Mouse (Mus musculus): Measurements from ENCODE around the gene 2610301B20Rik. TPM values are rescaled to one million over a fixed set of nuclear protein-coding genes. Genes with fewer than 3 reads are reported as not detected.
"Not testable (repeated sequence)": the region's sequence is repeated elsewhere in the genome, so short reads cannot be mapped to it uniquely, and the experiment has no call there.

2610301B20Rik gene
- polyA plus RNA-seq, 1 experiment, result 9.5 TPM

DNA sequence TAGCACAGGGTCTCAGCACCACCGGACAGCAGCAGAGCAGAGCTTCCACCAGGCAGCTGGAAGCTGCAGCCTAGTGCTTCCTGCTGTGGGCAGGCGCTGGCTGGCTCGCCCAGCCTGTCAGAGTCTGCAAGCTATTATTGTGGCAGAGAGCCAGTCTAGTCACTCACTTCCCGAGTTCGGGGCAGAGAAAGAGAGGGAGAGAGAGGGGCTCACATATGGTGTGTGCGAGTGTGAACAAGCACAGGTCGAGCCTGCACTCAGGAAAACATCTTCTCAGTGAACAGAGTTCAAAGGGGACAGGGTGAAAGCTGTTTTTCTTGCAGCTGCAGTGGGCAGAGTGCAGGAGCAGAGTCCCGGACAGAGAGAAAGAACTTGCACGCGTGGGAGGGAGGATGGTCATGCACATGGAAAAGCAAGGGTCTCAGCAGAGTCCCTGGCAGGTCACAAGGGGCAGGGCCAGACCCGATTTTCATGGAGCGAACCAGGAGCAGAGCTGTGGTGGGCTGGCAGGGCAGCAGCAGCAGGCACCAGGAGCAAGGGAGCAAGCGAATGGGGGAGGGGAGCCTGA, 31.0 kb downstream of the 2610301B20Rik start:
- Histone ChIP-seq H3K79me2 (ENCODE audit: control insufficient read depth, insufficient read depth) (no peaks in the 10 kb centered on the region), H3K36me3 (ENCODE audit: control insufficient read depth, insufficient read depth) (no peaks in the 10 kb centered on the region), H3K4me2 (ENCODE audit: low read depth) (peak overlapping the region; percentile 59), H3K4me3 (no peak overlapping the region), H3K27me3 (ENCODE audit: control insufficient read depth, insufficient read depth, insufficient read length) (no peaks in the 10 kb centered on the region), H3ac (ENCODE audit: control insufficient read depth, insufficient read length) (no peak overlapping the region)
- TF ChIP-seq MYOG (IDR thresholded peaks at IDR 0.05; ENCODE audit: control insufficient read depth in 1 of 3, insufficient read depth in 1 of 3, insufficient read length in 2 of 3, low read depth in 2 of 3) (no peak), TCF12 (IDR thresholded peaks at IDR 0.05; ENCODE audit: insufficient read depth, poor library complexity, severe bottlenecking) (no peak), POLR2A (IDR thresholded peaks at IDR 0.05; ENCODE audit: insufficient read length, low read depth) (no peak), POLR2AphosphoS2 (IDR thresholded peaks at IDR 0.05; ENCODE audit: insufficient read length, low read depth) (no peak), REST (IDR thresholded peaks at IDR 0.05; ENCODE audit: insufficient read depth, insufficient read length) (no peak), USF1 (IDR thresholded peaks at IDR 0.05; ENCODE audit: low read depth) (no peak), MYOD1 (IDR thresholded peaks at IDR 0.05; ENCODE audit: control insufficient read depth in 1 of 3, insufficient read length in 2 of 3, low read depth in 2 of 3) (no peak), E2F4 (IDR thresholded peaks at IDR 0.05; ENCODE audit: insufficient read depth) (no peak), SRF (IDR thresholded peaks at IDR 0.05; ENCODE audit: control insufficient read depth, insufficient read length, low read depth) (no peak), MAX (IDR thresholded peaks at IDR 0.05; ENCODE audit: low read depth) (no peak)

DNA sequence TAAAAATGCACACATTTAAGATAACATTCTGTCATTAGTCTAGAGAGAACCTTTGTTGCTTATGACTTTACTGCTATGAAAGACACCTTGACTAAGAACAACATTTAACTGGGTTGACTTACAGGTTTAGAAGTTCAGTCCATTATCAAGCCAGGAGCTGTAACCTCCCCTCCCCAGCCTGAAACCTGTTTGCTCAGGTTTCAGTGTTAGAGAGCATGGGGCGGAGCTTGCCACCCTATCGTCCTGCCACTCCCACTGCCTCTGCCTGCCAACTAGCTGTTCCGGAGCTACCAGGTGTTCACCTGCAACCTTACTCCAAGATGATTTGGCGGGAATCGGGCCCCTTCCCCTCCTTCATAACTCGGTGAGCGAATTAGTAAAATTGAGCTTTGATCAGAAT, 37.1 kb downstream of the 2610301B20Rik start:
- not testable (repeated sequence) for H3ac ChIP-seq (ENCODE audit: control insufficient read depth, insufficient read length); H3K79me2 ChIP-seq (ENCODE audit: control insufficient read depth, insufficient read depth); H3K4me2 ChIP-seq (ENCODE audit: low read depth); H3K4me3 ChIP-seq; H3K36me3 ChIP-seq (ENCODE audit: control insufficient read depth, insufficient read depth); H3K27me3 ChIP-seq (ENCODE audit: control insufficient read depth, insufficient read depth, insufficient read length)

DNA sequence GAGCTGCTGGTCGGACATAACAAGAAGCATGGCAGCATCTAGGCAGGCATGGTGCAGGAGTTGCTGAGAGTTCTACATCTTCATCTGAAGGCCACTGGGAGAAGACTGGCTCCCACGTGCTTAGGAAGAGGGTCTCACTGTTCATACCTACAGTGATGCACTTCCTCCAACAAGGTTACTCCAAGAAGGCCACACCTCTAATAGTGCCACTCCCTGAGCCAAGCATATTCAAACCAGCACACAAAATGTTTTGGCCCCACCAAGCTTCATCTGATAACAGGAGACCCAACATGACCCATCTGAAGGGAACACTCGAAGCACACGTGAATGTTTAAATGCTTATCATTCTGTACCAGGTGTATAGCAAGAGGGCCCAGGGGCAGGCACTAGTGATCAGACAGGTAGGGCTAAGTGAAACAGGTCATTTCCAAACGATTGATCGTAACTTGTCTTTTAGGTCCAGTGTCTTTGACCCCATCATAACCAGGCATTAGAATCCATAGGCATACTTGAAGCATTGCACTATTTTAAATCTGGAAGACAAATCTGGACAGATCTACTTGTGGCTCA, 37.7 kb downstream of the 2610301B20Rik start:
- H3ac ChIP-seq (ENCODE audit: control insufficient read depth, insufficient read length), result no peak overlapping the region

DNA sequence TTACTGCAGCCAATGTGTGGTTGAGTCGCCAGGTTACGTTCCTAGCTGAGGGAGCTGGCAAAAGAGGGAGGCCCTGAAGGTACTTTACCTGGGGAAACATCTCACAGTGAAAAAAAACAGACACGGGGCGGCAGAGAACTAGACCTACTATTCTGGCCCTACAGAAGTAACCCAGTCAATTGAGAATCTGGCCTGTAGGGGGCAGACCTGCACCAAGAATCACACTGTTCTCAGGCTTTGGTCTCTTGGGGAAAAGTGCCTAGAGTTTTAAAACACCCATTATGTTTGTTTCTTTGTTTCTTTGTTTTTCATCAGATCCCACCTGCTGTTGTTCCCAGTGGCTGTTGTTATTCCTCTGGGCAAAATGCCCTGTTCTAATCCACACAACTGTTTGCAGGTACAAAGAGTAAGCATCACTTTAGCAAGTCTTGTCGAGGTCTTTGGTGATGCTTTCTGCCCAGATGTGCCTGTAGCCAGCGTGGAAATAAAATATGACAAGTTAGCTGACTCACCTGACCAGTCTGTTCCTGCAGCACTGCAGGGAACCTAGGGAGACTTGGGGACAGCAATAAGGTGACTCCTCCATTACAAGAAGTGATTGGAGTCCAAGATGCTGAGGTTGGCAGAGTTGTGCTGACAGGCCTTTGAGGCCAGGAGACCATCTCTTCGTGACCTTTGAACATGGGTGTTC, 38.5 kb downstream of the 2610301B20Rik start:
- no peaks in the 10 kb centered on the region for H3K79me2 ChIP-seq (ENCODE audit: control insufficient read depth, insufficient read depth)
- TF ChIP-seq TCF3 (IDR thresholded peaks at IDR 0.05; ENCODE audit: insufficient read length, low read depth), result no peak
- no peak for TF ChIP-seq REST (IDR thresholded peaks at IDR 0.05; ENCODE audit: insufficient read depth, insufficient read length)
- TF ChIP-seq CEBPB (IDR thresholded peaks at IDR 0.05; ENCODE audit: insufficient read depth, poor library complexity, severe bottlenecking), result no peak
- TF ChIP-seq POLR2AphosphoS2 (IDR thresholded peaks at IDR 0.05; ENCODE audit: insufficient read length, low read depth), result no peak
- no peak for TF ChIP-seq MAX (IDR thresholded peaks at IDR 0.05; ENCODE audit: low read depth)
- TF ChIP-seq TCF12 (IDR thresholded peaks at IDR 0.05; ENCODE audit: insufficient read depth, poor library complexity, severe bottlenecking), result no peak
- TF ChIP-seq SRF (IDR thresholded peaks at IDR 0.05; ENCODE audit: control insufficient read depth, insufficient read length, low read depth), result no peak
- no peak for TF ChIP-seq MYOD1 (IDR thresholded peaks at IDR 0.05; ENCODE audit: control insufficient read depth in 1 of 3, insufficient read length in 2 of 3, low read depth in 2 of 3)
- no peak for TF ChIP-seq MYOG (IDR thresholded peaks at IDR 0.05; ENCODE audit: control insufficient read depth in 1 of 3, insufficient read depth in 1 of 3, insufficient read length in 2 of 3, low read depth in 2 of 3)
- TF ChIP-seq E2F4 (IDR thresholded peaks at IDR 0.05; ENCODE audit: insufficient read depth), result no peak
- no peak for TF ChIP-seq POLR2A (IDR thresholded peaks at IDR 0.05; ENCODE audit: insufficient read length, low read depth)
- no peak for TF ChIP-seq USF1 (IDR thresholded peaks at IDR 0.05; ENCODE audit: low read depth)

More for the DNA sequence above, 37.7 kb downstream of the 2610301B20Rik start:
- no peaks in the 10 kb centered on the region for H3K79me2 ChIP-seq (ENCODE audit: control insufficient read depth, insufficient read depth)
- no peak for TF ChIP-seq MYOD1 (IDR thresholded peaks at IDR 0.05; ENCODE audit: control insufficient read depth in 1 of 3, insufficient read length in 2 of 3, low read depth in 2 of 3)
- TF ChIP-seq MYOG (IDR thresholded peaks at IDR 0.05; ENCODE audit: control insufficient read depth in 1 of 3, insufficient read depth in 1 of 3, insufficient read length in 2 of 3, low read depth in 2 of 3), result no peak
- TF ChIP-seq TCF3 (IDR thresholded peaks at IDR 0.05; ENCODE audit: insufficient read length, low read depth), result no peak
- no peak for TF ChIP-seq TCF12 (IDR thresholded peaks at IDR 0.05; ENCODE audit: insufficient read depth, poor library complexity, severe bottlenecking)
- TF ChIP-seq USF1 (IDR thresholded peaks at IDR 0.05; ENCODE audit: low read depth), result no peak
- TF ChIP-seq POLR2A (IDR thresholded peaks at IDR 0.05; ENCODE audit: insufficient read length, low read depth), result no peak
- no peak for TF ChIP-seq CEBPB (IDR thresholded peaks at IDR 0.05; ENCODE audit: insufficient read depth, poor library complexity, severe bottlenecking)
- TF ChIP-seq MAX (IDR thresholded peaks at IDR 0.05; ENCODE audit: low read depth), result no peak
- TF ChIP-seq REST (IDR thresholded peaks at IDR 0.05; ENCODE audit: insufficient read depth, insufficient read length), result no peak
- TF ChIP-seq POLR2AphosphoS2 (IDR thresholded peaks at IDR 0.05; ENCODE audit: insufficient read length, low read depth), result no peak
- TF ChIP-seq E2F4 (IDR thresholded peaks at IDR 0.05; ENCODE audit: insufficient read depth), result no peak
- TF ChIP-seq SRF (IDR thresholded peaks at IDR 0.05; ENCODE audit: control insufficient read depth, insufficient read length, low read depth), result no peak
- H3K4me3 ChIP-seq, result no peak overlapping the region
- H3K36me3 ChIP-seq (ENCODE audit: control insufficient read depth, insufficient read depth), result no peaks in the 10 kb centered on the region
- no peaks in the 10 kb centered on the region for H3K27me3 ChIP-seq (ENCODE audit: control insufficient read depth, insufficient read depth, insufficient read length)
- no peak overlapping the region for H3K4me2 ChIP-seq (ENCODE audit: low read depth)

More for the DNA sequence above, 38.5 kb downstream of the 2610301B20Rik start:
- Histone ChIP-seq H3K4me2 (ENCODE audit: low read depth) (no peak overlapping the region), H3ac (ENCODE audit: control insufficient read depth, insufficient read length) (no peak overlapping the region), H3K27me3 (ENCODE audit: control insufficient read depth, insufficient read depth, insufficient read length) (no peaks in the 10 kb centered on the region), H3K36me3 (ENCODE audit: control insufficient read depth, insufficient read depth) (no peaks in the 10 kb centered on the region), H3K4me3 (no peak overlapping the region)

Measured in myocyte (in vitro differentiated cells).